Mouse (Mus musculus) liver, embryonic 14.5 days (tissue): Measurements from ENCODE around the gene Tbc1d10b. TPM values are rescaled to one million over a fixed set of nuclear protein-coding genes. Genes with fewer than 3 reads are reported as not detected.
A peak's percentile ranks its signal among the peaks of the same experiment; 100 is the strongest.

Source experiments
- ATAC-seq: fragments of 200-750 bp; cut with Nextera tagmentation; 2 replicates; pipeline ENCODE4 v1.8.0; 2017; ENCODE audit warnings: moderate number of reproducible peaks, mild to moderate bottlenecking, moderate library complexity; ENCODE audit not compliant: insufficient read depth
- DNase-seq, 3 experiments: peaks; one replicate each; pipeline ENCODE4 v3.0.0-alpha.2; 2012 to 2013; ENCODE audit warnings: low read depth in 3 of 3, low spot score in 3 of 3
- H3K27ac ChIP-seq: fragments of 300-500 bp; sonication (generic); 2 replicates; pipeline ENCODE4 v1.5.1; 2014; ENCODE audit warnings: moderate library complexity, mild to moderate bottlenecking, control low read depth, inconsistent platforms
- H3K27me3 ChIP-seq: fragments of 300-500 bp; sonication (generic); 2 replicates; pipeline ENCODE4 v1.6.1; 2014; ENCODE audit warnings: mild to moderate bottlenecking, low read length, moderate library complexity; ENCODE audit not compliant: control insufficient read depth, insufficient read depth
- H3K36me3 ChIP-seq: fragments of 300-500 bp; sonication (generic); replicated peaks from 2 replicates; pipeline ENCODE4 v1.6.1; 2014; ENCODE audit warnings: low read depth; ENCODE audit not compliant: control insufficient read depth, insufficient read depth
- H3K4me1 ChIP-seq, 2 experiments: fragments of 200-500 bp in 1 of 2; fragments of 300-500 bp in 1 of 2; sonication (generic) in 1 of 2; replicated peaks; 2 replicates each; pipeline ENCODE4 v1.6.1; 2012 to 2014; ENCODE audit warnings: antibody characterized with exemption in 1 of 2, inconsistent platforms in 1 of 2, low read length in 1 of 2; ENCODE audit not compliant: control insufficient read depth in 2 of 2, insufficient read depth in 2 of 2
- H3K4me2 ChIP-seq: fragments of 300-500 bp; sonication (generic); 2 replicates; pipeline ENCODE4 v1.6.1; 2014; ENCODE audit warnings: low read depth, mild to moderate bottlenecking, control low read depth, moderate library complexity
- H3K4me3 ChIP-seq, 2 experiments: fragments of 200-500 bp in 1 of 2; fragments of 300-500 bp in 1 of 2; sonication (generic) in 1 of 2; 2 replicates each; pipeline ENCODE4 v1.5.1; 2012 to 2014; ENCODE audit warnings: low read depth in 2 of 2, low read length in 2 of 2, mild to moderate bottlenecking in 2 of 2, control low read depth in 1 of 2, inconsistent platforms in 1 of 2, moderate library complexity in 1 of 2; ENCODE audit not compliant: insufficient read depth in 1 of 2
- H3K9ac ChIP-seq: fragments of 300-500 bp; sonication (generic); replicated peaks from 2 replicates; pipeline ENCODE4 v1.6.1; 2014; ENCODE audit warnings: mild to moderate bottlenecking, control low read depth, moderate library complexity
- H3K9me3 ChIP-seq: fragments of 300-500 bp; sonication (generic); 2 replicates; pipeline ENCODE4 v1.6.1; 2016; ENCODE audit warnings: low read length, mixed read lengths; ENCODE audit not compliant: control insufficient read depth
- CTCF ChIP-seq: IDR thresholded peaks from 2 replicates; pipeline ENCODE4 v1.5.1; 2016; ENCODE audit warnings: antibody characterized with exemption, low read depth, control low read depth
- EP300 ChIP-seq: IDR thresholded peaks from 2 replicates; pipeline ENCODE4 v1.6.1; 2016; ENCODE audit warnings: antibody characterized with exemption, low read depth
- WGBS: fragments of 180-500 bp; shearing (Covaris S2); extraction: QIAGEN DNeasy Blood & Tissue Kit; methylation state at CpG from one replicate; pipeline ENCODE4 v1.1.7; 2014; ENCODE audit not compliant: insufficient replicate concordance; 5-methylcytosine and 5-hydroxymethylcytosine counted together
- polyA plus RNA-seq, 2 experiments: library from polyadenylated mRNA; depleted of rRNA in 1 of 2; stranded (reverse) in 1 of 2; unstranded in 1 of 2; fragments of >200 nt; fragmentation: Nextera tagmentation in 1 of 2; extraction: Ambion mirVana in 1 of 2; gene quantifications; 2 replicates each; pipeline versions ENCODE4 v1.2.1 to v1.2.3; 2012 to 2014

The Tbc1d10b gene
- polyA plus RNA-seq, 2 experiments, result 10.9 to 15.5 TPM

GRCm38 (mm10) chr7:127217901-127218642, 9.8 kb upstream of the Tbc1d10b start:
- Histone ChIP-seq H3K9me3 (no peaks in the 10 kb centered on the region), H3K9ac (peak overlapping the region; percentile 61), H3K27me3 (no peaks in the 10 kb centered on the region), H3K27ac (peak overlapping the region; percentile 91), H3K4me2 (peak overlapping the region; percentile 49), H3K36me3 (no peaks in the 10 kb centered on the region), H3K4me3 (peak overlapping the region; percentile 1 to 12; a peak in 2 of 4 replicates), H3K4me1 (peaks cover 29 to 41% of the 10 kb centered on the region in 2 experiments)
- no peak for TF ChIP-seq CTCF
- ATAC-seq (peak; percentile 12; the same call in 1 of the 2 replicates), DNase-seq (no peak)
- 30% methylated on average over 10 of the region's 10 CpGs for WGBS

- peak overlapping the region; percentile 2 to 12; a peak in 3 of 4 replicates for H3K4me3 ChIP-seq
- H3K9ac ChIP-seq, result peak overlapping the region; percentile 0
- no peaks in the 10 kb centered on the region for H3K9me3 ChIP-seq
- 64% methylated on average over 6 of the region's 6 CpGs for WGBS
- H3K27me3 ChIP-seq, result no peaks in the 10 kb centered on the region
- no peak for DNase-seq
- H3K4me1 ChIP-seq, result peaks cover 23 to 36% of the 10 kb centered on the region in 2 experiments
- H3K4me2 ChIP-seq, result peak overlapping the region; percentile 49
- TF ChIP-seq CTCF (no peak), EP300 (no peak)
- peak overlapping the region; percentile 91 for H3K27ac ChIP-seq
- no peaks in the 10 kb centered on the region for H3K36me3 ChIP-seq
- no peak for ATAC-seq
These were observed 9.2 kb upstream of the Tbc1d10b start for GRCm38 (mm10) chr7:127217475-127217874.

GRCm38 (mm10) chr7:127216307-127216706, 8.0 kb upstream of the Tbc1d10b start:
- no peak overlapping the region for H3K27ac ChIP-seq
- ATAC-seq, result no peak

GRCm38 (mm10) chr7:127214981-127215871, 7.0 kb upstream of the Tbc1d10b start:
- Histone ChIP-seq H3K9me3 (no peaks in the 10 kb centered on the region), H3K27ac (no peak overlapping the region), H3K4me3 (peak overlapping the region; percentile 7 to 27; a peak in 2 of 4 replicates), H3K36me3 (no peaks in the 10 kb centered on the region), H3K27me3 (no peaks in the 10 kb centered on the region), H3K9ac (no peak overlapping the region), H3K4me2 (peak overlapping the region; percentile 41), H3K4me1 (peaks cover 22 to 36% of the 10 kb centered on the region in 2 experiments)
- TF ChIP-seq EP300, result no peak
- TF ChIP-seq CTCF, result peak; percentile 96
- ATAC-seq (peak; percentile 34; the same call in 1 of the 2 replicates), DNase-seq (peak in 2 of 3 experiments; percentile 55 to 67)
- 28% methylated on average over 33 of the region's 33 CpGs for WGBS

More at GRCm38 (mm10) chr7:127216307-127216706, 8.0 kb upstream of the Tbc1d10b start:
- Histone ChIP-seq H3K9ac (no peak overlapping the region), H3K4me3 (no peak overlapping the region), H3K27me3 (no peaks in the 10 kb centered on the region), H3K36me3 (no peaks in the 10 kb centered on the region), H3K4me1 (peaks cover 22 to 36% of the 10 kb centered on the region in 2 experiments), H3K9me3 (no peaks in the 10 kb centered on the region), H3K4me2 (no peak overlapping the region)
- TF ChIP-seq EP300 (no peak), CTCF (no peak)
- 76% methylated on average over 5 of the region's 5 CpGs for WGBS
- DNase-seq, result no peak

GRCm38 (mm10) chr7:127214521-127214920, 6.3 kb upstream of the Tbc1d10b start:
- 72% methylated on average over 21 of the region's 21 CpGs for WGBS
- no peak for TF ChIP-seq EP300
- no peak for TF ChIP-seq CTCF
- H3K36me3 ChIP-seq, result no peaks in the 10 kb centered on the region
- no peak overlapping the region for H3K9ac ChIP-seq
- DNase-seq, result no peak
- no peak for ATAC-seq
- peaks cover 24 to 41% of the 10 kb centered on the region in 2 experiments for H3K4me1 ChIP-seq
- no peak overlapping the region for H3K27ac ChIP-seq
- no peaks in the 10 kb centered on the region for H3K9me3 ChIP-seq
- H3K4me2 ChIP-seq, result no peak overlapping the region
- no peaks in the 10 kb centered on the region for H3K27me3 ChIP-seq
- H3K4me3 ChIP-seq, result no peak overlapping the region
